Mouse (Mus musculus) lung, adult 2 months (tissue): Measurements from ENCODE around the gene Fry. TPM values are rescaled to one million over a fixed set of nuclear protein-coding genes. Genes with fewer than 3 reads are reported as not detected.

Source experiments
- DNase-seq: peaks from one replicate; pipeline ENCODE4 v3.0.0; 2022
- H3K4me1 ChIP-seq: fragments of 200-500 bp; 2 replicates; pipeline ENCODE4 v1.6.1; 2011; ENCODE audit warnings: low read length; ENCODE audit not compliant: control insufficient read depth, insufficient read depth
- H3K4me3 ChIP-seq: fragments of 200-500 bp; replicated peaks from 2 replicates; pipeline ENCODE3; 2011; ENCODE audit warnings: low read depth, mild to moderate bottlenecking, control low read depth, low read length; ENCODE audit errors: extremely low read depth
- CTCF ChIP-seq: fragments of 200-500 bp; IDR thresholded peaks from 2 replicates; pipeline ENCODE4 v1.5.1; 2011; ENCODE audit warnings: mild to moderate bottlenecking, low read length, control low read depth; ENCODE audit not compliant: insufficient read depth
- POLR2A ChIP-seq: fragments of 200-500 bp; IDR thresholded peaks from 2 replicates; pipeline ENCODE4 v1.6.1; 2011; ENCODE audit warnings: low read depth, mild to moderate bottlenecking, control low read depth, low read length, borderline replicate concordance; ENCODE audit errors: extremely low read depth
- WGBS: fragments of 180-500 bp; shearing (Covaris S2); methylation state at CpG from one replicate; pipeline ENCODE4 v1.1.7; 2018; 5-methylcytosine and 5-hydroxymethylcytosine counted together
- polyA plus RNA-seq: library from polyadenylated mRNA; depleted of rRNA; stranded (reverse); fragments of >200 nt; gene quantifications from 2 replicates; pipeline ENCODE4 v1.2.3, GENCODE M21; 2012; rRNA removed

The Fry gene
- 37.0 and 39.3 TPM in 2 replicates for polyA plus RNA-seq

DNA sequence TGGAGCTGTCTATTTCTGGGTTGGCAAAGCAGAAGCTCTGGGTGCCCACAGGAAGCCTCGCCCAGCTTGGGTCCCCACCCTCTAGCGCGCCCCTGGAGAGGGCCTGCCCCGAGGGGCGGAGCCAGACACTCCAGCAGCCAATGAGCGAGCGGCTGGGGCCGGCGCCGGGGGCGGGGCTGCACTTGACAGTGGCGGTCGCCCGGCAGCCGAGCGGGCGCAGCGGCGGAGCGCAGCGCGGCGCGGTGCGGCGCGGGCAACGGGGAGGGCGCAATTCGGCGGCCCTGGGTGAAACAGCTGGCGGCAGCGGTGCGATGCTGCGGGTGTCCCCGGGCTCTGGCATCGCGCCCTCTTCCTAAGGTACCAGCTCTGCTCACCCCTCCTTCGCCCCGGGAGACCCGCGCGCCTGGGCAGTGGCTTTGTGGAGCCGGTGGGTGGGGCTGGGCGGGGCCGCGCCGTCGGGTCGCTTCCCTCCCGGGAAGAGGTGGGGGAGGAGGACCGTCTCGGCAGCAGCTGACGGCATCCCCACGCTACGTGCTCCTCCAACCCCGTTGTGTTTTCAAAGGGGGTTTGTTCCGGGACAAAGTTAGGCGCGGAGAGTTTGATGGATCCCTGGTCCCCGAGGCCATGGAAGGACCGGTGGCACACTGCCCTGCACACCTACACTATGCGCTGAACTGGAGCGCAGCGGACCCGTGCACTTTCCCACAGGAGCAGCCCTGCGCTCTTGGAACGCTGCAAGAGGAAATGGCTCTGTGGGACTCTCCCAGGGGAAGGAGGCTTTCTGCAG lies at the start of gene Fry:
Fry (plus strand) TSS at position 191 of the 787 bp plus-strand sequence.
- no peak for TF ChIP-seq CTCF
- no peak; the same call in 1 of the 2 replicates for TF ChIP-seq POLR2A
- peaks cover 6% of the 10 kb centered on the region for H3K4me1 ChIP-seq
- DNase-seq: peak; percentile 95
- peak within 1 kb of the TSS; percentile 68 for H3K4me3 ChIP-seq
- under 1% methylated on average over 66 of the region's 68 CpGs for WGBS

GRCm38 (mm10) chr5:150070086-150070485 lies 48.4 kb upstream of the Fry start:
- WGBS: 17% methylated on average over 10 of the region's 10 CpGs
- TF ChIP-seq CTCF (no peak), POLR2A (no peak)
- no peaks in the 10 kb centered on the region for H3K4me1 ChIP-seq

GRCm38 (mm10) chr5:150071738-150072137 lies 46.7 kb upstream of the Fry start:
- H3K4me3 ChIP-seq: no peak overlapping the region
- no peaks in the 10 kb centered on the region for H3K4me1 ChIP-seq
- TF ChIP-seq CTCF: no peak
- TF ChIP-seq POLR2A: no peak
- DNase-seq: no peak

More at GRCm38 (mm10) chr5:150070086-150070485, 48.4 kb upstream of the Fry start:
- no peak overlapping the region for H3K4me3 ChIP-seq
- DNase-seq: no peak

- Histone ChIP-seq H3K4me1 (no peaks in the 10 kb centered on the region), H3K4me3 (no peak overlapping the region)
- DNase-seq: no peak
- no peak for TF ChIP-seq POLR2A
- TF ChIP-seq CTCF: no peak
- WGBS: 38% methylated on average over 12 of the region's 12 CpGs
Measured at GRCm38 (mm10) chr5:150079866-150080797, 38.3 kb upstream of the Fry start.

- WGBS: 75% methylated on average over 14 of the region's 14 CpGs
- DNase-seq: no peak
- Histone ChIP-seq H3K4me3 (no peak overlapping the region), H3K4me1 (no peaks in the 10 kb centered on the region)
- TF ChIP-seq POLR2A (no peak), CTCF (no peak)
Measured at GRCm38 (mm10) chr5:150082696-150083095, 35.7 kb upstream of the Fry start.

DNA sequence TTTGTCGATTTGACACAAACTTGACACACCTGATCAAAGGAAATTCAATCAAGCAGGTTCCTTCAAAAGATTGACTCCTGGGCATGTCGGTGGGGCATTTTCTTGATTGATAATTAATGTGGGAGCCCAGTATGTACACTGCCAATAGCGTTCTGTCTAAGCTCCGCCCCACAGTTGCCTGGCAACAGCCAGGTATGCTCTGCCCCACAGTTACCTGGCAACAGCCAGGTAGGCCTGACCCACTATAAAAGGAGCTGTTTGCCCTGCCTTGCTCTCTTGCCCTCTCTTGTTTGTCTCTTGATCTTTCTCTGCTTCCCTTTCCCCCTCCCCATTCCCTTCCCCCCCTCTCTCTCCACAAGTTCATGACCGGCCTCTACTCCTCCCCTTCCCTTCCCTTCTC lies 35.3 kb upstream of the Fry start:
- no peak for DNase-seq
- TF ChIP-seq POLR2A (no peak), CTCF (no peak)
- H3K4me3 ChIP-seq: no peak overlapping the region
- H3K4me1 ChIP-seq: no peaks in the 10 kb centered on the region
- 53% methylated on average over 5 of the region's 5 CpGs for WGBS

GRCm38 (mm10) chr5:150097620-150098019 lies 20.8 kb upstream of the Fry start:
- Histone ChIP-seq H3K4me3 (no peak overlapping the region), H3K4me1 (no peaks in the 10 kb centered on the region)
- DNase-seq: peak; percentile 46
- WGBS: 7% methylated on average over 6 of the region's 6 CpGs
- TF ChIP-seq POLR2A: no peak
- peak; percentile 94 for TF ChIP-seq CTCF

DNA sequence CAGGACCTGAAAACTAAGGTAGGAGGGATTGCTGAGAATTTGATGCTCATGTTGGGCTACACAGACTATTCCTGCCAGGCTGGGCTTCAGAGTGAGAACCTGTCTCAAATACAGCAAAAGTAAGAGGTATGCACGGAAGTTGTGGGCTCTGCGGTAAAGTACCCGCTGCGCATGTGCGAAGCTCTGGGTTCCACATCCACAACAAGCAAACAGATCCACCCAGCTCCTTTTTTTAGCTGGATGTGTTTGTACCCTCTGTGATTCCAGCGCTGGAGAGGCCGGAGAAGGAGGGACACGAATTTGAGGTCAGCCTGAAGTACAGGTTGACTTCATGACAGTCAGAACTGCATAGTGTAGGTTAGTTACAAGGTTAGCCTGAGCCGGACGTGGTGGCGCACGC lies 19.7 kb upstream of the Fry start:
- no peak for DNase-seq
- Histone ChIP-seq H3K4me1 (no peaks in the 10 kb centered on the region), H3K4me3 (no peak overlapping the region)
- TF ChIP-seq POLR2A: no peak
- no peak for TF ChIP-seq CTCF
- WGBS: 92% methylated on average over 12 of the region's 12 CpGs

DNA sequence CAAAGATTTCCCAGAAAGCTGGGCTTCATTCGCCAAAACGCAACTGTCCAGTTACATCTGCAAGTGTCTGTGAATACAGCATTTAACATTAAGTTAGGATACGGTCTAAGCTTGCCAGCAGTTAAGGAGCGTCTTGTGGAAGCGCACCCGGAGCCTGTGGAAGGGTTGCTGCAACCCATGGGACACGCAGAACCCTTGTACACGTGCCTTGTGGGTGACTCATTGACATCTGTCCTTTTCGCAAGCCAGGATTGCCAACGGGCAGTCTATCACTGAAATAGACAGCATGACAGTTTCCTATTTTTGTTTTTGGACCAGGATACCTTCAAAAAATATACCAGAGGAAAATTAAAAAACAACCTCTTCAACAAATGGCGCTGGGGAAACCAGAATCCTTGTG lies 16.7 kb upstream of the Fry start:
- no peaks in the 10 kb centered on the region for H3K4me1 ChIP-seq
- no peak for TF ChIP-seq CTCF
- no peak for TF ChIP-seq POLR2A
- 79% methylated on average over 11 of the region's 11 CpGs for WGBS
- no peak for DNase-seq
- H3K4me3 ChIP-seq: no peak overlapping the region
